Mouse (Mus musculus) cerebellum, adult 2 months (tissue): ENCODE results near the gene Atp6ap1.

Source experiments
- CTCF ChIP-seq: fragments of 200-500 bp; IDR thresholded peaks from 2 replicates; pipeline ENCODE4 v1.5.1; 2011; ENCODE audit warnings: low read depth, mild to moderate bottlenecking, control low read depth, low read length, moderate library complexity, borderline replicate concordance; ENCODE audit not compliant: insufficient read depth
- POLR2A ChIP-seq: fragments of 200-500 bp; IDR thresholded peaks from 2 replicates; pipeline ENCODE4 v1.6.1; 2011; ENCODE audit warnings: low read length, control low read depth, borderline replicate concordance; ENCODE audit not compliant: insufficient read depth

DNA sequence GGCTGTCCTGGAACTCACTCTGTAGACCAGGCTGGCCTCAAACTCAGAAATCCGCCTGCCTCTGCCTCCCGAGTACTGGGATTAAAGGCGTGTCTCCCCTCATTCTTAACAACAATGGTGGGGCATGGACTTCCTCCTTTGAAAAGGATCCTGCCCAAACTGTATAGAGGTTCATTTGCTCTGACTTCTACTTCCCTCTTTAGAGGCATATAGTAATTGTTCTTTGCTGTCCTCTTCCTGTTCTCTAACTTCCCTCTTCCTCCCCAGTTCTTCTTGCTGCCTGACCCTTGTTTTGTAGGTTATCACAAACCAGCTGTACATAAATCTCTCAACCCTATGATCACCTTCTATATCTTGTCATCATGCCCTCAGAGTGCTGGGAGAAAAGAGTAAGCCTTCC lies 2.8 kb downstream of the Atp6ap1 start:
- TF ChIP-seq CTCF (no peak), POLR2A (no peak)
